Mouse (Mus musculus) gastrocnemius, adult 2 months (tissue): ENCODE measurements around the gene Eif4g3. TPM values are rescaled to one million over a fixed set of nuclear protein-coding genes. Genes with fewer than 3 reads are reported as not detected.

Experiments used
- DNase-seq: peaks from one replicate; pipeline ENCODE4 v3.0.0; 2022
- H3K27ac ChIP-seq: fragments of 200-600 bp; 2 replicates; pipeline ENCODE4 v1.8.1; 2022; ENCODE audit warnings: mild to moderate bottlenecking
- H3K4me3 ChIP-seq: fragments of 200-600 bp; 2 replicates; pipeline ENCODE4 v1.8.1; 2022; ENCODE audit warnings: mild to moderate bottlenecking, moderate library complexity
- CTCF ChIP-seq: fragments of 200-600 bp; IDR thresholded peaks from 2 replicates; pipeline ENCODE4 v1.8.1; 2022; ENCODE audit warnings: antibody characterized with exemption, mild to moderate bottlenecking, moderate library complexity
- intact Hi-C: fragments of 180-260 bp; cut with DNase I; formaldehyde crosslinking; loops from one replicate; pipeline ENCODE4 v1.15.1; 2025
- total RNA-seq, 2 experiments: library from RNA; stranded (reverse); gene quantifications; 2 replicates each; pipeline ENCODE4 v1.2.3; 2021

Eif4g3 gene
- total RNA-seq, 2 experiments from 2014 or later: 108 to 145 TPM

DNA sequence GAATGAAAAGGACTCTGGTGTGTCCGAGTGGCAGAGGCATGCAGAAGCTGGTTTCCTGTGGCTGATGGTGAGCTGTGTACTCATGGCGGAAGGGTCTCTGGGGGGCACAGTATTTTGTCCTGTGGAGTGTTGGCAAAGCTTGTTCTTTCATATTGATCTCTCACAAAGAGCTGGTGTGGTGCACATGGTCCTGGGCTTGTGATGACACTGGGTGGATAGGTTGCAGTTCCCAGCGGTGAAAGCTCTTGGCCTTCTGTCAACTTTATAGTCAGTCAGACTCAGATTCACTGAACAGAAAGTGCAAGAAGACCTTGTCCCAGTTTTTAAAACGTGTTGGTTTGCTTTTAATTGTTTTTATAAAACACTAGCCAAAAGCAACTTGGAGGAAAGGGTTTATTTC is 68.3 kb downstream of the Eif4g3 start:
- Histone ChIP-seq H3K4me3 (no peak overlapping the region), H3K27ac (peak overlapping the region; percentile 67)
- no peak for TF ChIP-seq CTCF
- intact Hi-C loops: no loop called here
- no peak for DNase-seq

- TF ChIP-seq CTCF: no peak
- DNase-seq: peak; percentile 72
- intact Hi-C loops: loop anchor here (2.0 kb wide), 1 partner anchor 69 kb away; no protein-coding TSS in a partner anchor
- peak overlapping the region; percentile 53 for H3K4me3 ChIP-seq
- H3K27ac ChIP-seq: peak overlapping the region; percentile 90
Measured at GRCm38 (mm10) chr4:138063372-138064265, 70.8 kb downstream of the Eif4g3 start.

- peak; percentile 67 for DNase-seq
- intact Hi-C loops: loop anchor here (2.0 kb wide), 1 partner anchor 70 kb away; no protein-coding TSS in a partner anchor
- H3K27ac ChIP-seq: peak overlapping the region; percentile 90
- H3K4me3 ChIP-seq: peak overlapping the region; percentile 53
- TF ChIP-seq CTCF: no peak
Measured at GRCm38 (mm10) chr4:138064882-138065592, 72.2 kb downstream of the Eif4g3 start.

DNA sequence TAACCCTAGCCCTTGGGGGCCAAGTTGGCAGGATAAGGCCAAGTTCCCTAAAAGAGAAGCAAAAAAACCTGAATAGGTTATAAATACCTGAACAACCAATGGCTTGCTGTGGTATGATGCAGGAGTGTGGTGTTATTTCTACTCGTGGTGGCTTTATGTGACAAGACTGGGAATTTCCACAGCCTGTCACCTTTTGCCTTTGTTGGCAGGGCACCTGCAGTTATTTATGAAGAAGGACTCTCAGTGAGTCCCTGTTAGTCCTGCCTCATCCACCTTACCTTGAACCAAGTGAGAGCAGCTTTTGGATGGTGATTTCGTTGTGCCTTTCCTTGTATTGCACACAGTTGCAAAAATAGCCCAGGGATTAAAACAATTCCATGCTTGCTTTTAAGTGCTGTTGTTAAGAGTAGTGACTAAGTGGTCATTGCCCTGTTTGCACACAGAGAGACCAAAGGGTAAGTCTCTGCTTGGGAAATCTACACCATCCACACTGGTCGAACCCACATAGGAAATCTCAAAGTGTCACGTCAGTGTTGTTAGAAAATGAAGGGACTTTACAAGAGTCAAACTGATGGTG is 72.9 kb downstream of the Eif4g3 start:
- TF ChIP-seq CTCF: no peak
- DNase-seq: peak; percentile 24

GRCm38 (mm10) chr4:138066421-138066820 is 73.6 kb downstream of the Eif4g3 start:
- Histone ChIP-seq H3K4me3 (peak overlapping the region; percentile 43), H3K27ac (peak overlapping the region; percentile 90)
- TF ChIP-seq CTCF: no peak
- DNase-seq: no peak
- intact Hi-C loops: no loop called here

More for the DNA sequence above, 72.9 kb downstream of the Eif4g3 start:
- peak overlapping the region; percentile 43 for H3K4me3 ChIP-seq
- H3K27ac ChIP-seq: peak overlapping the region; percentile 90
- intact Hi-C loops: loop anchor here (2.0 kb wide), 1 partner anchor 71 kb away; no protein-coding TSS in a partner anchor

DNA sequence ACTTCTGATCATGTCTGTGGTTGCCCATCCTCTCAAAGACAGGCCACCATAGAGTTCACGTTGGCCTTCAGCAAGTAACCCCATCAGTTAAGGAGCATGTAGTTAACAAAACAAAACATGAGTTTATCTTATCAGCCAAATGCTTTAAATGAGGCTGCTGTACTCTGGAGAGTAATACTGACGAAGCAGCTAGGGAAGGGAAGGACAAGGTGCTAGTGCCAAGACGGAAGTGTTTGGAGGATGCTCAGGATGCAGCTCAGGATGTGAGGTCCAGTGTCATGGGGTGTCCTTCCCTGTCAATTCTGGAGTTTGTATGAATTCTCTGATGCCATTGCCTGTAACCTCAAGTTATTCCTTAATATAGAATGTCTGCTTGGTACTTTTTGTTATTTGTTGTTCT is 75.0 kb downstream of the Eif4g3 start:
- intact Hi-C loops: no loop called here
- no peak for DNase-seq
- Histone ChIP-seq H3K27ac (peak overlapping the region; percentile 96), H3K4me3 (peak overlapping the region; percentile 29)
- no peak for TF ChIP-seq CTCF

- Histone ChIP-seq H3K27ac (peak overlapping the region; percentile 96), H3K4me3 (peak overlapping the region; percentile 29)
- peak; percentile 60 for DNase-seq
- intact Hi-C loops: no loop called here
- no peak for TF ChIP-seq CTCF
Measured at GRCm38 (mm10) chr4:138068598-138068997, 75.8 kb downstream of the Eif4g3 start.

DNA sequence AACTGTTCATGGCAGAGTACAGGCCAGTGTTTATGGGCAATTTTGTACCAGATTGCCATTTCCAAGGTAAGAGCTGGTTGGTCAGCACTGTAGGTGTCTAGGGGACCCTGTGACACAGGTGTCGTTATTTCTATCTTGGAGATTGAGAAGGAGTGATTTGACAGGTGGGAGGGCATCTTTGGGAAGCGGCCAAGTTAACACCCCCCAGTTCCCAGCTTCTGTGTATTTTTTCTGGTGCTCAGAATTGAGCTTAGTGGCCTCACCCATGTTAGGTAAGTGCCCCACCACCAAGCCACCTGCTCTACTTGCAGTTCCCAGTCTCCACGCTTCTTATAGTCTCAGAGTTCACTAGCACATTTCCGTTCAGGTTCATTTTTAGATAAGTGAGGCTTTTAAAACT is 76.5 kb downstream of the Eif4g3 start:
- peak overlapping the region; percentile 96 for H3K27ac ChIP-seq
- intact Hi-C loops: no loop called here
- H3K4me3 ChIP-seq: no peak overlapping the region
- DNase-seq: no peak
- TF ChIP-seq CTCF: no peak

DNA sequence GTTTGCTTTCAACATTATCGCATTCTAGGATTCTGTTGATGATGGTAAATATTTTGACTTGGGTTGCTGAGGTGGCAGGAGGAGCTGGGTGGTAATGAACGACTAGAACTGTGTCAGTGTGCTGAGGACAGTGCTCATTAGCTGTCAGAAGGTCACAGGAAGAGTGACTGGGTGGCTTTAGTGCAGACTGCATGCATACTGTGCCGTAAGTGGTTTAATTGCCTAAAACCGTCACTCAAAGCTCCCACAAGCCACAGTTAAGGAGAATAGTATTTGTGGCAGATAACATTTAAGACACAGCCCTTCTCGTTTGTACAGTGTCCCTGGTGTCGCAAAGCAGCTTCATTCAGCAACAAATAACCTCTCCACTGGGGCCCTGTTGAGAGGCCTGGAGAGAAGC is 78.7 kb downstream of the Eif4g3 start:
- intact Hi-C loops: loop anchor here (5.0 kb wide), 1 partner anchor 34 kb away; no protein-coding TSS in a partner anchor
- no peak for TF ChIP-seq CTCF
- Histone ChIP-seq H3K4me3 (no peak overlapping the region), H3K27ac (peak overlapping the region; percentile 96)
- no peak for DNase-seq

DNA sequence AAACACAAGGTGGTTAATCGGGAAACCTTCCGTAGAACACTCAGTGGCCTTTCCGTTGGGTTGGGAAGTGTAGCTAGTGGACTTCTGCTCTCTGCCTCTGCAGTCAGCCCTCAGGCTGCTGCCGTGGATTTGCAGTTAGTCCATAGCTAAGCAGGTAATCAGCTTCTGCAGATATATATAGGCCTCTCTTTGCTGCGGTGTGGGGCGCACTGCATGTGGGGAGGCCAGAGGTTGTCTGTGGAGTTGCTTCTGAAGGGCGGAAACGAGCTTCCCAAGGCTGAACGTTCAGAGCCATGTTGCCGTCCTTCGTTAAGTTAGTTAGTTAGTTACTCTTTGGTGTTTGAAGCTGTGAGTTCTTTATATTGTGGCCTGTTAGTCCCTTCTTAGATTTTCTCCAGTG is 80.3 kb downstream of the Eif4g3 start:
- no peak for DNase-seq
- Histone ChIP-seq H3K27ac (peak overlapping the region; percentile 96), H3K4me3 (no peak overlapping the region)
- intact Hi-C loops: loop anchor here (5.0 kb wide), 1 partner anchor 36 kb away; no protein-coding TSS in a partner anchor
- TF ChIP-seq CTCF: no peak

DNA sequence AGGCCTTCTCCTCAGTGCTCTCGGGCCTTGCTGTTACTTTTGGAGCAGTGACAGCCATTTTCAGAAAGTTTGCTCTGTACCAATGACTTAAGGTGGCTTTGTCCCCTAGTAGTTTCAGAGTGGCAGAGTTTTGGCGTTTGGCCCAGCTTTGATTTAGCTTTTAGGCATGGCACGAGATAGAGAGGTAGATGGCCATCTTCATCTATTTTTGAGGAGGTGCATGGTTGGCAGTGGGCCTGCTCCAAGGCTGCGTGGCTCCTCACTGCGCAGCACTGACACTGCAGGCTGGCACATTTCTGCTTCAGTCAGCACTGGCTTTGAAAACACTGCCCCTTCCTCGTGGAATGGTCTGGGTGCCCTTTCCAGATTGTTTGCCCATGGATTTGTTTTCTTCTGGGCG is 80.7 kb downstream of the Eif4g3 start:
- peak; percentile 81 for DNase-seq
- H3K4me3 ChIP-seq: no peak overlapping the region; the same call in 1 of the 2 replicates
- intact Hi-C loops: loop anchor here (5.0 kb wide), 1 partner anchor 36 kb away; no protein-coding TSS in a partner anchor
- TF ChIP-seq CTCF: no peak
- peak overlapping the region; percentile 96 for H3K27ac ChIP-seq

GRCm38 (mm10) chr4:138074896-138075584 is 82.2 kb downstream of the Eif4g3 start:
- H3K4me3 ChIP-seq: peak overlapping the region; percentile 61
- intact Hi-C loops: loop anchor here (5.0 kb wide), 1 partner anchor 38 kb away; no protein-coding TSS in a partner anchor
- no peak for TF ChIP-seq CTCF
- H3K27ac ChIP-seq: peak overlapping the region; percentile 96
- DNase-seq: peak; percentile 62
